Mouse (Mus musculus): ENCODE data around the gene Cacna1b. TPM values are rescaled to one million over a fixed set of nuclear protein-coding genes. Genes with fewer than 3 reads are reported as not detected.

The Cacna1b gene
- polyA plus RNA-seq, 1 experiment from 2014 or later = 0.97 TPM

Other genes starting within 250 kb of the Cacna1b start
- gene Ehmt1, start 156.5 kb upstream of the Cacna1b start, polyA plus RNA-seq (2015; fragmentation: Nextera tagmentation; extraction: Ambion mirVana) = 51.7 and 56.0 TPM in 2 replicates
- gene Arrdc1, start 172.1 kb upstream of the Cacna1b start, polyA plus RNA-seq (2015; fragmentation: Nextera tagmentation; extraction: Ambion mirVana) = 99.4 and 102 TPM in 2 replicates
- 1.9 and 2.1 TPM in 2 replicates for gene Zmynd19, start 186.6 kb upstream of the Cacna1b start, polyA plus RNA-seq (2015; fragmentation: Nextera tagmentation; extraction: Ambion mirVana)
- gene Dph7, start 199.2 kb upstream of the Cacna1b start, polyA plus RNA-seq (2015; fragmentation: Nextera tagmentation; extraction: Ambion mirVana) = 16.9 and 20.6 TPM in 2 replicates
- gene Mrpl41, start 211.9 kb upstream of the Cacna1b start, polyA plus RNA-seq (2015; fragmentation: Nextera tagmentation; extraction: Ambion mirVana) = 139 and 143 TPM in 2 replicates
- gene Pnpla7, start 212.9 kb upstream of the Cacna1b start, polyA plus RNA-seq (2015; fragmentation: Nextera tagmentation; extraction: Ambion mirVana) = 9.2 and 13.4 TPM in 2 replicates

Measured in intestine, embryonic 16.5 days (tissue).